ENCODE assay signal across 8 mouse cellular contexts in the genomic region with DNA sequence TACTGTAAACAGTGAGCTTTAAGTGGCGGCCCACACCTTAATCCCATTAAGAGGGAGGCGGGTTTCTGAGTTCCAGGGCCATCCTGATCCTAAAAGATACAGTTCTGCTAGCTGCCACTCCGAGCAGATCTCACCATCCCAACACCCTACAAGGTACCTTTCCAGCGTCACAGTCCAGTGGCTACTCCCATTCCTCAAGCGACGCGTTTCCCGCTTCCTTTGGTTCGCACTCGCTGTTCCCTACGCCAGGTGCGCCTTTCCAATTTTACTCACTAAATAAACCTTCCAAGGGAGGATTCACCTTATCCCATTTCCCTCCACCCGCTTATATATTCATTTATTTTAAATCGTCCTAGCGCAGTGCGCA. TPM values are rescaled to one million over a fixed set of nuclear protein-coding genes. Genes with fewer than 3 reads are reported as not detected.
DNase-seq lines count a peak whose midpoint lies in the region; ATAC-seq lines count a peak whose summit lies in the region.

No protein-coding gene starts in this region.

- H3K36me3 ChIP-seq in kidney, embryonic 14.5 days (ENCODE audit: control insufficient read depth, insufficient read depth, low read length), result peaks cover 34% of the 10 kb centered on the region
- peaks cover 34% of the 10 kb centered on the region for H3K36me3 ChIP-seq in hindbrain, embryonic 14.5 days (replicated peaks; ENCODE audit: control insufficient read depth, insufficient read depth)
- peaks cover 41% of the 10 kb centered on the region for H3K36me3 ChIP-seq in midbrain, embryonic 14.5 days (ENCODE audit: control insufficient read depth, insufficient read depth, low read length)

- no peaks in the 10 kb centered on the region for H3K27me3 ChIP-seq in kidney, embryonic 14.5 days (ENCODE audit: control insufficient read depth, insufficient read depth, low read length)
- H3K27me3 ChIP-seq in hindbrain, embryonic 14.5 days (ENCODE audit: control insufficient read depth, insufficient read depth, low read length), result no peaks in the 10 kb centered on the region
- no peaks in the 10 kb centered on the region for H3K27me3 ChIP-seq in midbrain, embryonic 14.5 days (ENCODE audit: control insufficient read depth, insufficient read depth, low read length)

- peak; percentile 32 for ATAC-seq in kidney, embryonic 14.5 days (ENCODE audit: low FRiP score, low TSS enrichment)
- ATAC-seq in hindbrain, embryonic 14.5 days (ENCODE audit: low FRiP score), result peak; percentile 43
- ATAC-seq in midbrain, embryonic 14.5 days (ENCODE audit: low FRiP score, low TSS enrichment), result peak; percentile 21

- H3K9ac ChIP-seq in kidney, embryonic 14.5 days (ENCODE audit: low read depth, low read length), result peak overlapping the region; percentile 53; the same call in 1 of the 2 replicates
- peak overlapping the region; percentile 82 for H3K9ac ChIP-seq in hindbrain, embryonic 14.5 days
- peak overlapping the region; percentile 31 for H3K9ac ChIP-seq in midbrain, embryonic 14.5 days (replicated peaks; ENCODE audit: low read length)

- H3K4me2 ChIP-seq in kidney, embryonic 14.5 days (replicated peaks; ENCODE audit: low read depth, low read length), result peak overlapping the region; percentile 44
- H3K4me2 ChIP-seq in hindbrain, embryonic 14.5 days (replicated peaks), result peak overlapping the region; percentile 88
- H3K4me2 ChIP-seq in midbrain, embryonic 14.5 days (ENCODE audit: low read length), result peak overlapping the region; percentile 72

- H3K4me3 ChIP-seq in kidney, embryonic 14.5 days (ENCODE audit: low read length), result peak overlapping the region; percentile 86
- H3K4me3 ChIP-seq in brown adipose tissue, adult 24 weeks (ENCODE audit: insufficient read depth, low read depth, low read length), result peak overlapping the region; percentile 60
- H3K4me3 ChIP-seq in hindbrain, embryonic 14.5 days (replicated peaks; ENCODE audit: low read length), result peak overlapping the region; percentile 84
- peak overlapping the region; percentile 78 for H3K4me3 ChIP-seq in midbrain, embryonic 14.5 days (replicated peaks; ENCODE audit: low read depth, low read length)

- H3K27ac ChIP-seq in kidney, embryonic 14.5 days (ENCODE audit: low read depth, low read length), result peak overlapping the region; percentile 93; the same call in 1 of the 2 replicates
- peak overlapping the region; percentile 35; the same call in 1 of the 2 replicates for H3K27ac ChIP-seq in brown adipose tissue, adult 24 weeks (replicated peaks; ENCODE audit: low read depth, low read length)
- H3K27ac ChIP-seq in hindbrain, embryonic 14.5 days, result peak overlapping the region; percentile 93
- H3K27ac ChIP-seq in midbrain, embryonic 14.5 days (replicated peaks; ENCODE audit: low read depth, low read length), result peak overlapping the region; percentile 98

- DNase-seq in kidney, postnatal 14 days, result no peak
- no peak for DNase-seq in hindbrain, embryonic 14.5 days (ENCODE audit: low spot score)
- DNase-seq in midbrain, embryonic 14.5 days, result no peak
- DNase-seq in frontal cortex, postnatal 36 days (ENCODE audit: low spot score in 2 of 2), result no peak
- no peak for DNase-seq in adrenal gland, adult (ENCODE audit: inconsistent age in 2 of 2, low spot score in 1 of 2)
- no peak for DNase-seq in spleen, postnatal 4 days (ENCODE audit: low spot score in 2 of 2)

- H3K4me1 ChIP-seq in kidney, embryonic 14.5 days (ENCODE audit: control insufficient read depth, insufficient read depth, low read length), result peaks cover 6% of the 10 kb centered on the region; the same call in 1 of the 2 replicates
- H3K4me1 ChIP-seq in brown adipose tissue, adult 24 weeks (ENCODE audit: control insufficient read depth, insufficient read depth, insufficient read length, low read length), result peaks cover 2% of the 10 kb centered on the region; the same call in 1 of the 2 replicates
- H3K4me1 ChIP-seq in hindbrain, embryonic 14.5 days (replicated peaks; ENCODE audit: control insufficient read depth, insufficient read depth, low read length), result peaks cover 15% of the 10 kb centered on the region
- H3K4me1 ChIP-seq in midbrain, embryonic 14.5 days (ENCODE audit: control insufficient read depth, insufficient read depth, low read length), result peaks cover 8% of the 10 kb centered on the region; the same call in 1 of the 2 replicates

- H3K9me3 ChIP-seq in kidney, embryonic 14.5 days (ENCODE audit: control insufficient read depth, low read length), result no peaks in the 10 kb centered on the region
- no peaks in the 10 kb centered on the region for H3K9me3 ChIP-seq in hindbrain, embryonic 14.5 days (ENCODE audit: control insufficient read depth, low read length)
- no peaks in the 10 kb centered on the region for H3K9me3 ChIP-seq in midbrain, embryonic 14.5 days (ENCODE audit: control insufficient read depth, low read length)

- WGBS in kidney, embryonic 14.5 days, result under 1% methylated on average over 16 of the region's 16 CpGs
- WGBS in hindbrain, embryonic 14.5 days, result under 1% methylated on average over 16 of the region's 16 CpGs
- WGBS in midbrain, embryonic 14.5 days, result under 1% methylated on average over 16 of the region's 16 CpGs

RNA-seq across cellular contexts. Expression of a gene that starts 0.5 kb away (rescaled TPM):
- 45.0 and 48.7 TPM in 2 replicates for polyA plus RNA-seq in kidney, embryonic 14.5 days (2014; fragmentation: Nextera tagmentation; extraction: Ambion mirVana)
- polyA plus RNA-seq in brown adipose tissue, adult 24 weeks (2012; ENCODE audit: insufficient read depth, insufficient read length, missing spikeins), result 20.2 and 24.0 TPM in 2 replicates
- 65.3 and 66.7 TPM in 2 replicates for polyA plus RNA-seq in hindbrain, embryonic 14.5 days (2014; fragmentation: Nextera tagmentation; extraction: Ambion mirVana)
- polyA plus RNA-seq in midbrain, embryonic 14.5 days (2014; fragmentation: Nextera tagmentation; extraction: Ambion mirVana), result 68.4 and 77.3 TPM in 2 replicates

RNA-seq across cellular contexts. Expression of a gene that starts 13.8 kb away (rescaled TPM):
- polyA plus RNA-seq in kidney, embryonic 14.5 days (2014; fragmentation: Nextera tagmentation; extraction: Ambion mirVana), result 1.8 and 2.5 TPM in 2 replicates
- 2.1 and 3.6 TPM in 2 replicates for polyA plus RNA-seq in brown adipose tissue, adult 24 weeks (2012; ENCODE audit: insufficient read depth, insufficient read length, missing spikeins)
- polyA plus RNA-seq in hindbrain, embryonic 14.5 days (2014; fragmentation: Nextera tagmentation; extraction: Ambion mirVana), result 3.1 and 3.7 TPM in 2 replicates
- 3.4 and 4.8 TPM in 2 replicates for polyA plus RNA-seq in midbrain, embryonic 14.5 days (2014; fragmentation: Nextera tagmentation; extraction: Ambion mirVana)

RNA-seq across cellular contexts. Expression of a gene that starts 17.2 kb away (rescaled TPM):
- polyA plus RNA-seq in kidney, embryonic 14.5 days (2014; fragmentation: Nextera tagmentation; extraction: Ambion mirVana), result 1.2 and 1.5 TPM in 2 replicates
- polyA plus RNA-seq in brown adipose tissue, adult 24 weeks (2012; ENCODE audit: insufficient read depth, insufficient read length, missing spikeins), result 1.4 and 2.3 TPM in 2 replicates
- 148 and 151 TPM in 2 replicates for polyA plus RNA-seq in hindbrain, embryonic 14.5 days (2014; fragmentation: Nextera tagmentation; extraction: Ambion mirVana)
- 104 and 112 TPM in 2 replicates for polyA plus RNA-seq in midbrain, embryonic 14.5 days (2014; fragmentation: Nextera tagmentation; extraction: Ambion mirVana)

RNA-seq across cellular contexts. Expression of a gene that starts 28.3 kb away (rescaled TPM):
- polyA plus RNA-seq in kidney, embryonic 14.5 days (2014; fragmentation: Nextera tagmentation; extraction: Ambion mirVana), result 30.3 and 34.3 TPM in 2 replicates
- 4.0 and 10.1 TPM in 2 replicates for polyA plus RNA-seq in brown adipose tissue, adult 24 weeks (2012; ENCODE audit: insufficient read depth, insufficient read length, missing spikeins)
- 7.0 and 7.2 TPM in 2 replicates for polyA plus RNA-seq in hindbrain, embryonic 14.5 days (2014; fragmentation: Nextera tagmentation; extraction: Ambion mirVana)
- polyA plus RNA-seq in midbrain, embryonic 14.5 days (2014; fragmentation: Nextera tagmentation; extraction: Ambion mirVana), result 3.1 and 5.3 TPM in 2 replicates

Comparison
In these comparisons a context has a peak if more than half of its experiments do, and no peak if none do; other contexts are left out.
1. H3K27ac ChIP-seq: peak in every context shown above with its lines; median percentile 98 in midbrain, embryonic 14.5 days; 93 in kidney, embryonic 14.5 days; 93 in hindbrain, embryonic 14.5 days; 35 in brown adipose tissue, adult 24 weeks.
2. H3K9ac ChIP-seq: peak in every context shown above with its lines; median percentile 82 in hindbrain, embryonic 14.5 days; 53 in kidney, embryonic 14.5 days; 31 in midbrain, embryonic 14.5 days.
3. RNA of a gene that starts 17.2 kb away (polyA plus RNA-seq): 148 to 151 TPM in hindbrain, embryonic 14.5 days and 104 to 112 TPM in midbrain, embryonic 14.5 days; 1.4 to 2.3 TPM in brown adipose tissue, adult 24 weeks and 1.2 to 1.5 TPM in kidney, embryonic 14.5 days; every median in the first group is over 10 times any median in the second.
4. Peak in every context shown above with its lines, with median percentiles within 50 percentile points of each other: ATAC-seq, H3K4me2 ChIP-seq and H3K4me3 ChIP-seq.